Mouse (Mus musculus): ENCODE data around the gene Mipep.

The Mipep gene

DNA sequence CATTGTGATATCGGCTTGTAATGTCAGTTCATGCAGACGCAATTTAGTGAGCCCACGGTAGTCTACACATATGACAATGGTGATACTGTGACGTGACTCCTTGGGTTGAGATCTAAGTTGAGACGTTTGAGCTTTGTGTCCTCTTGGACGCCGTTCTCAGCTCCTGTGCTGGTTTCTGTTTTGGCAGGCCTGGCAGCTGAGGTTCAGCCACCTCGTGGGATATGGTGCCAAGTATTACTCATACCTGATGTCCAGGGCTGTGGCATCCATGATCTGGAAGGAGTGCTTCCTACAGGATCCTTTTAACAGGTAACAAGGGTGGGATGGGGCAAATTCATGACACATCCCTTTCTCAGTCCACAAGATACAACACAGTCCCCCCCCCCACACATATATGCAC, 87.5 kb downstream of the Mipep start:
- no peak for DNase-seq (ENCODE audit: low spot score)

DNA sequence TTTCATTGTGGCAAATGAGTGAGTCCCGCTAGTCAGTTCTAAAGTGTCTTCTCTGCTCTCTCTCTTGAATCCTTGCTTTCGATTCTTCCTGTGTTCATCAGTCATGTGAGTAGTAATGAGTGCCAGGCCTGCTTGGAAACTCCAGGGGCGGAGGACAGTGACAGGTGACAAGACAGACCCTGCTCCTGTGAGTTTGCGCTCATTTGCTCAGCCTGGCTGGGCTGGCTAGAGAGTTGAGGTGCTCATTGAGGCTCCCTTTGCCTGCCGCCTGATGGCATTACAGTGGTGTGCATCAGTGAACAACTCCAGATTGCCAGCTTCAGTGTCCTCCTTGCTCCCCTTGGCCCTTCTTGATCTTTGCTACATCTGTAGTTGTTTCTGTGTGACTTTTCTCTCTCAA, 97.7 kb downstream of the Mipep start:
- DNase-seq (ENCODE audit: low spot score), result no peak

DNA sequence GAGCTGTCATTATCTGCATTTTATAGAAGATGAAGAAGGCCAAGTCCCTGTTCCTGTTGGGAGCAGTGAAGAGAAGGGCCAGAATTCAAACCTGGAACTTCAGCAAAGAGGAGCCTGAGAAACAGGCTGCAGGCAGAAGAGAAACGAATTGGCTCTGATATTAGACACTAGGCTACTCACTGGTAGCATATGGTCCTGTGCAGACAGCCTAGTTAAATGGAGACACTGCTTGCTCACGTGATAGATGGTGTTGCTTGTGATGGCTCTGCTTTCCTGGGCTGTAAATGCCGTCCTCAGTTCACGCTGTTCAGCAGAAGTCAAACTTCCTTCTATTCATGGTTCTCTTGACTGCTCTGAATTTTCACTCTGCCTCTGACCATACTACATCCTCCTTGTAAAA, 98.3 kb downstream of the Mipep start:
- no peak for DNase-seq (ENCODE audit: low spot score)

- DNase-seq (ENCODE audit: low spot score), result no peak
Measured at GRCm38 (mm10) chr14:60885361-60885950, 101.1 kb downstream of the Mipep start.

DNA sequence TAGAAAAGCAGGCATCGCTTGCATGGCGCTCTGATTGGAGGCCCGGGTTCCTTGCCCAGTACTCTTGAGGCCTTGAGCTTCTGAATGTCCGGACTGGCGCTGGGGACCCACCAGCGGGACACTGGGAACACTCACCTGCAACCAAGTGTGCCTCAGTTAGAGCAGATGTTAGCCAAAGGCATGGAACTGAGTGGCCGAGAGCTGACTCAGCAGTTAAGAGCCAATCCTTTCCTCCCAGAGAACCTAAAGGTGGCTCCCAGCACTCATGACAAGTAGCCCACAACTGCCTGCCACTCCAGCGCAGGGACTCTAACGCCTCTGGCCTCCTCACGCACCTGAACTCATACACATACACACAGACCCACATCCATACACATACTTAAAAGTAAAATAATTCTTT, 109.5 kb downstream of the Mipep start:
- no peak for DNase-seq (ENCODE audit: low spot score)

DNA sequence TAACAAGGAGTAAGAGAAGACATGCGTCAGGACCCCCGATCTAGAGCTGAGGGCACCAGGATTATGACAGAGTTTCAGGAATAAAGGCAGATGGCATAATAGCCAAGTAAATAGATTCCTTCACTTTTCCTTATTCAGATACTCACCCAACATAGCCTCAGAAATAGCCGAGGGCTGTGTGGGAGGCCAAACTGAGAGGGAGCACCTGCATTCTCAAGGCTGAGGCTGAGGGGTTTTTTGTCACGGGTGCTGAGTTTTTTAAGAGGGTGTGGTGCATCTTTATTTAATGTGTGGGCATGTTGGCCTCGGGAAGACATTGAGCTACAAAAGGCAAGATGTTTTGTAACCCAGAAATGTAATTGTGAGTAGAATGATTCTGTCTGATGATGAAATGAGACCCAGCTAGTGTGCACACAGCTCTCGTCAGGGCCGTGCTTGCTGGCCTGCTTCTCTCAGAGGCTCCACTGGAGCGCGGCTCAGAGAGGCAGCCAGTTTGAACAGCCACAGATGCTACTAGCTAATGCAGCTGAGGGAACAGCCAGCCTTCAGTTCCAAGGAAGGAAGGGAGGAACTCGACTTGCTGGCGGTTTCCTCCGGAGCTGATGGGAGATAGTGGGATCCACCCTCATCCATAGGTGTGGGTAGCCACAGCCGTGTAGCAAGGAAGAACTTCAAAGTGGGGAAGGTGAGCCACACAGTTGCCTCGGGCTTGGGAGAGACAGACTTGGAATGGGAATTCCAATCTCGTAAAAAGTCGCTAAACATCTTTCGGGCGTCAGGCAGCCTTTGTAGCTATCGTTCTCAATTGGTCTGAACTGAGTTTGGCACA, 111.0 kb downstream of the Mipep start:
- no peak for DNase-seq (ENCODE audit: low spot score)

DNA sequence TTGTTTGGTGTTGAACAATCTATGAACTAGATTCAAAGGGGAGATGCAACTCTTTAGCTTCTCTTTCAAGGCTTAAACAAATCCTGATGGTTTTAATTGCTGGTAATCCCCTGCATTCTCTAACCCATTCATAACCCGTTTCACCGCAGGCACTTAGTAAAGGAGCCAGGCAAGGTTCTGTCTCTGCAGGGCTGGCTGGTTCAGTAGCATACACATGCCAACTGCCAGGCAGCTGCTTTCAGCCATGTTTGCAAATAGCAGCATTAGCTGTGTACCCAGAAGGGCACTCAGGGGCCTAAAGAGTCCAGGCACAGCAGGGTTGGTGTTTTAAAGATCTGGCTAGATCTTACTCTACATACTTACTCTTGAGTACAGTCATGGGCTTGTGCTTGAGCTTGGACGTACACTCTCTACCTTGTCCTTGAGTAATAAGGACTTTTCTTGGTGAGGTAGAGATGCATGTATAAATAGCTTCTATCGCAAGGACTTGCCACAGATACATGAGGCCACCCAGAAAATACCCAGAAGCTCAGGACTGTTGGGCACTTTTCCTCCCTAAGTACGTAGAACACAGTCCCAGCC, 113.8 kb downstream of the Mipep start:
- no peak for DNase-seq (ENCODE audit: low spot score)

GRCm38 (mm10) chr14:60904501-60904900, 120.1 kb downstream of the Mipep start:
- DNase-seq (ENCODE audit: low spot score), result no peak

- DNase-seq (ENCODE audit: low spot score), result no peak
Measured at GRCm38 (mm10) chr14:60906421-60907374, 122.3 kb downstream of the Mipep start.

- DNase-seq (ENCODE audit: low spot score), result no peak
Measured at GRCm38 (mm10) chr14:60909351-60909750, 125.0 kb downstream of the Mipep start.

DNA sequence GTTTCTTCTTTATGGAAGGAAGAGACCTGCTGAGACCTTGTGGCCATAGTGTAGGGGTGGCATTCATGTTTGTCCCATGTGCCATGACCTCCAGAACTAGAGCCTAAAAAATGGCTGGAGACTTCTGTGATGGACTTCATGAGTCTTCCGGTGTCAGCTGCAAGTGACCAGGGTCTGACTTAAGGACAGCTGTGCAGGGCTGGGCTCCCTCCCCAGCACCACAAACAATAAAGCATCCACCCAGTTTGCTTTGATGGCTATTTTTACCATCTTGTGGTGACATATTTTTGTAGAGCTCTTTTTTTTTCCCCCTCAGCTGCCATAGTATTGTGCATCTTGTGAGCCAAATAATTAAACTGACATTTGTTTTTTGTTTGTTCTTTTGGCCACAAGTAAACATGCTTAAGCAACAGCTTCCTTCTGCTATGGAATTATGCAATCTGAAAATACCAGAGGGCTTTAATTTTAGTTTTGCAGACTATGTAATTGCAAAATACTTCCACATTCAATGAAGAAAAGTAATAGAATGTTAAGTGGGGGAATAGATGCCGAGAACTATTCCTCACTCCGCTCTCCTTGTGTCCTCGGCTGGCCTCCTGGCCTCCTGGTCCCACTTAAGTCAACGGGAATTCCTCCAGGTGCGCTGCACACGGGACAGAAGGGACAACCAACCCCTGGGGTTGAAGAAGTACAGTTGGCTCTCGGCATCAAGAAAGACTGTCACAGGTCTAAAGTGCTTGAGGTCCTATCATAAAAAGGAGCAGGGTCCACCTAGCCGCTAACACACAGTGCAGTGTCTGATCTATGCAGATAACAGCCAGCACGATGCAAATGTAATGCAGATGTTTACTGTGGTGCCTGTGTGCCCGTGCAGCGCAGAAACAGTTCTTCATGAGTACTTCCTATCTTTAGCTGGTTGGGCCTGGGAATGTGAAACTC, 126.4 kb downstream of the Mipep start:
- DNase-seq (ENCODE audit: low spot score), result no peak

DNA sequence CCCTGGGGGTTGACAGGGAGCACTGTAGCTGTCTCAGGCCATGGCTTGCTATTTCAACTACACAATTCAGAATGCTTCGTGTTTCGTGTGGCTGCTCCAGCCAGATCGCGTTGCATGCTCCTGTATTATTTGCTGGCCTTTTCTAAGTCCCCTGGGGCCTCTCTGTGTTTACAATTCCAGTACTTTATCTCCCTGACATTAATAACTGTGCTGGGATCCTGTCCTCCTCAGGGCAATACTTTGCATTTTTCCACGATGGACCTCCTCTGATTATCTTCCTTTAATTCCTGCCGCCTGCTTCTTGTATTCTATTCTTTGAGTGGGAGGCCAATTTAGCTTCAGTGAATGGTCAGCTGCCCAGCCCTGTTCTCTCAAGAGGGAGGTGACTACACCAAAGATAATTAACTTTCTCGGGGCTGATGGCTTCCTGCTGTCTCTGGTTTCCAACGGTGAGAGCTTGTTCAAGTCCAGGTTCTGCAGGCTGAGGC, 128.7 kb downstream of the Mipep start:
- DNase-seq (ENCODE audit: low spot score), result no peak

DNA sequence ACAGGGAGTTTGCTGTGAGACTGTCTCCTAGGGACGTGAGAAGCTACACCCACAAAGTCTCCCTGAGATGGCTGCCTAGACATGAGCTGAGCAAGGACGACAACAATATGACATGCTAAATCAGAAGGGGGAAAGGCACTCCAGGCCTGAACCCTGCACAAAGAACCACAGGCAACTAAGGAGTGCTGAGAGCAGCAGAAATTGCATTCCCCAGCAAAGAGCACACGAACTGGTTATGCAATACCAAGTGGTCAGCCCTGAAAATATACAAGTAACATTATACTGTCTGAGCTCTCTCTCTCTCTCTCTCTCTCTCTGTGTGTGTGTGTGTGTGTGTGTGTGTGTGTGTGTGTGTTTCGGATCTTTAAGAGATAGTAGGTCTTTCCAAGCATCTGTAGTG, 132.3 kb downstream of the Mipep start:
- no peak for DNase-seq (ENCODE audit: low spot score)

DNA sequence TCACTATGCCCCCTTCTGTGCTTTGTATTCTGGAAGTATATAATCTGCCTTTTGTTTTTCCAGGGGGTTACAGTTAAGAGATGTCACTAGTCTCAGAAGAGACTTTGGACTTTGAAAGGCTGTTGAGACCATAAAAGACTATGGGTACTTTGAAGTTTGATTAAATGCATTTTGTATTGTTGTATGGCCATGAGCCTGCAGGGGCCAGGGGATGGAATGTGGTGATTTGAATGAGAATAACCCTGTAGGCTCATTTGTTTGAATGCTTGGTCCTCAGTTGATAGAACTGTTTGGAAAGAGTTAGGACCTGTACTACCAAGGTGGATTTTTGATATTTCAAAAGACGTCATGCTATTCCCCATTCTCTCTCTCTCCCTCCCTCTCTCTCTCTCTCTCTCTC, 141.6 kb downstream of the Mipep start:
- no peak for DNase-seq (ENCODE audit: low spot score)

- no peak for DNase-seq (ENCODE audit: low spot score)
Measured at GRCm38 (mm10) chr14:60935705-60936104, 151.3 kb downstream of the Mipep start.

GRCm38 (mm10) chr14:60937481-60938039, 153.2 kb downstream of the Mipep start:
- no peak for DNase-seq (ENCODE audit: low spot score)
